Mouse (Mus musculus) heart, adult 9 months (tissue): ENCODE data around the gene Zfp334.

Experiments used
- DNase-seq, 2 experiments: peaks; one replicate each; pipeline ENCODE4 v3.0.0; 2022; ENCODE audit warnings: low spot score in 2 of 2

Gene Zfp334

DNA sequence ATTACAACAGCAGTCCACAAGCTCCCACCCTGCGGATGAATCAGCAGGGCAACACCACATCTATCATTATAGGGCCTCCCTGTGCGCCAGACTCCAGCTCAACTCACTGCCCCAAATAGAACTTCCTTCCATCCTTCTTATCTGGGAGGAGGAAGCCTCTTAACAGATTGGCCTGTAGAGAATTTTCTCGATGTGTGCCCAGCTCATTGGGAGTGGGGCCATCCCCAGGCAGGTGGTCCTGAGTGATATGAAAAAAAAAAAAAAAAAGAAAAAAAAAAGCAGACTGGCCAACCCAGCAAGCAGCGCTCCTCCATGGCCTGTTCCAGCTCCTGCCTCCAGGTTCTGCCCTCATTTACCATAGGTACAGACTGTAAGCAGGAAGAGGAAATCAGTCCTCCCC lies 12.1 kb downstream of the Zfp334 start:
- no peak for DNase-seq

DNA sequence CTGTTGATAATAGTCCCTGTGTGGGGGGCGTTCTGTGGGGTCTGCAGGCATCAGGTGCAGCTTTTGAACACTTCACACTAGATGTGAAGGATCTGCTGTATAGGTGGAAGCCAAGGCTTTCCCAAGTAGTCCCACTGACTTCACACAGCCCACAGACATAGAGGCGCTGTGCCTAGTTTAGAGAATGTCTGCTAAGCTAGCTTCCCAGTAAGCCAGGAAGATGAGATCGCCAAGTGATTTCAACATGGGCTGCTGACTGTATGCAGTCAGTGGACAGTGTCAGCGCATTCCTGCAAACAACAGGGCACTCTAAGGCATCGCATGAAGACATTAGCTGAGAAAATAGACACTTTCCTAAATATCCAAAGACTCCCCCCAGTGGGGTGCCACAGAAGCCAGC lies 12.6 kb downstream of the Zfp334 start:
- DNase-seq: no peak

DNA sequence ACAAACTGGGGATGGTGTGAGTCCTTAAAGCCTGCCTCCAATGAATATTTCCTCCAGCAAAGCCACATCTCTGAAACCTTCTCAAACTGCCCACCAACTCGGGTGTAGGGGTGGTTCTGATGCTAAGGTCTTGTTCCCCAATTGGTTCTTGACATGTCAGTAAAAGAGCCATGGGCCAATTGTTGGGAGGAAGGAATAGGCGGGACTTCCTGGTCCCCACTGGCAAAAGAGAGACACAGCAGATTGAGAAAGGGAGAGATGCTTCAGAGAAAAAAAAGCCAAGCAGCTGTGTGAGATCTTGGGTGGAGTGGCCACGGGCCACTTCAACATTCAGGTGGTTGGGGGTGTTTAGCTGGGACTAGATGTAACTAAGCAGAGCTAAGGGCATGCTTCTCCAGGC lies 17.0 kb downstream of the Zfp334 start:
- DNase-seq: no peak

DNA sequence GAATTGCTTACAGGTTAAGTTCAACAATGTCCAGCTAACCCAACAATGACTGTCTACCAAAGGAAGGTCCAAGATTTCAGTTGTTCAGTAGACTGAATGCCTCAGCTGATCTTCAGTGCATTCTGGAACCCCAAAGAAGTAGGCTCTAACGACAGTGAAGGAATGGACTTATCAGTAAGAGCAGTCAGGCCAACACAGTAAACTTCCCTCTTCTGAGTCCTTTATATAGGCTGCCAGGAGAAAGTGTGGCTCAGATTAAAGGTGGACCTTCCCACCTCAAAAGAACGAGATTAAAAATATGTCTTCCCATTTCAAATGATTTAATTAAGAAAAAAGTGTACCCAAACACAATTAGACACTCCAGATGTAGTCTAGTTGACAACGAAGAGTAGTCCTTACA lies 17.7 kb downstream of the Zfp334 start:
- no peak for DNase-seq

DNA sequence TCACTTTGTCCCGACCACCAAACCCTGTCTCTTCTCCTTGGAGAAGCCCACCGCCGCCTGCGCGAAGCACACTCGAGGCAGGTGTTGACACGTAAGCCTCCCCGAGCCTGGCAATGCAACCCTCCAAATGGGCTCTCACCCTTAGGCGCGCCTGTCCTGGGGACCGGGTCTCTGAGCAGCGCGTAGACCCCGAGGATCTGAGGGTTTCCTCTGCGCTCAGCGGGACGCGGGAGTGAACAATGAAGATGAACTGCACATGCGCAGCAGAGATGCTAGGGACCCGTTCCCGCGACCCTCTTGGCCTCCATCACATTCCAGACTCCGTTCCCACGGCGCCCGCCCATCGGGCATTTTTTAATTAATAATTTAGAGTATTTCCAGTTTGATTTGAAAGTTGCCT lies 19.6 kb downstream of the Zfp334 start, which contains the start of gene Zfp663:
Gene Zfp663, minus strand, starts transcription at position 234 of the 400 bp plus-strand sequence.
- no peak for DNase-seq

DNA sequence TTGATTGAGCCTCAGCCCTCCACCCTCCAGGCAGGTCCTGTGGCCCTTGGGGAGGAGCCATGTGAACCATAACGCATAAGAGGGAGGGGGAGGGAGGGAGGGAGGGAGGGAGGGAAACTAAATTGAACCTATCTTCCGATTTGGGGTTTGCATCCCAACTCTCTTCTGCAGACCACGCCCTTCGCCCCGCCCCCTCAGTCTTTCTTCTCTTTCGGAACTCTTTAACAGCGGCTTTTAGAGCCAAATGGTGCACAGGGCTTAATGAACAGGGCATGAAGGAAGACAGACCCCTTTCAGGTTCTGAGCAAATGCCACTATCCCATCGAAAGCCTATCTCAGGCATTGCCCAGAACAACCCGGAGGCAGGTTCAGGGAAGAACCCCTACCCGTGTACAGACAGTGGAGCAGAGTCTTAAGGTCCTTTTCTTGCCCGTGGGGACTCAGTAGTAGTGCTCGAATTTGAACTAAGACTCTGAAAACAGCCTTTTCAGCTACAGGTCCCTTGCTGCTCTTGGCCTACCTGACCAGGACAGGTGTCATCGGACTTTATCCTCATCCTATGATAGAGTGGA lies 20.1 kb downstream of the Zfp334 start:
- DNase-seq: no peak

DNA sequence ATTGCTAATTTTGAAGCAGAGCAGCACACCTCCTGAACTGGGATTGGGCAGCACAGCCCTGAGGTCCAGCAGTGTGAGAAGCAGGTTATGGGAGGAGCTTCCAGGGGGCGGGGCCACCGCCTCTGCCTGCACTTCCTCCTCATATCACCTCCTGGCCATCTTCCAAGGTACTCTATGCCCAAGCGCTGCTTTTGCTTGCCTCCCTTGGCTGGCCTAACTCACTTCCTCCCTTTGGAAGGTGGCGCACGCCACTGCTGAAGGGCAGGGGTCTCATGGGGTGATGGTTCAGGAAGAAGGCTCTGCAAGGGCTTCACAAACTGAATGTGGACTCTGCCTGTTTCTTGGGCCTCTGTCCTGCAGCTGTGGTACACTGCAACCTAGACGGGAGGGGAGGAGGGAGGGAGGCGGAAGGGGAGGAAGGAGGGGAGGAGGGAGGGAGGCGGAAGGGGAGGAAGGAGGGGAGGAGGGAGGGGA lies 21.0 kb downstream of the Zfp334 start:
- peak in 1 of 2 experiments; percentile 9 for DNase-seq

DNA sequence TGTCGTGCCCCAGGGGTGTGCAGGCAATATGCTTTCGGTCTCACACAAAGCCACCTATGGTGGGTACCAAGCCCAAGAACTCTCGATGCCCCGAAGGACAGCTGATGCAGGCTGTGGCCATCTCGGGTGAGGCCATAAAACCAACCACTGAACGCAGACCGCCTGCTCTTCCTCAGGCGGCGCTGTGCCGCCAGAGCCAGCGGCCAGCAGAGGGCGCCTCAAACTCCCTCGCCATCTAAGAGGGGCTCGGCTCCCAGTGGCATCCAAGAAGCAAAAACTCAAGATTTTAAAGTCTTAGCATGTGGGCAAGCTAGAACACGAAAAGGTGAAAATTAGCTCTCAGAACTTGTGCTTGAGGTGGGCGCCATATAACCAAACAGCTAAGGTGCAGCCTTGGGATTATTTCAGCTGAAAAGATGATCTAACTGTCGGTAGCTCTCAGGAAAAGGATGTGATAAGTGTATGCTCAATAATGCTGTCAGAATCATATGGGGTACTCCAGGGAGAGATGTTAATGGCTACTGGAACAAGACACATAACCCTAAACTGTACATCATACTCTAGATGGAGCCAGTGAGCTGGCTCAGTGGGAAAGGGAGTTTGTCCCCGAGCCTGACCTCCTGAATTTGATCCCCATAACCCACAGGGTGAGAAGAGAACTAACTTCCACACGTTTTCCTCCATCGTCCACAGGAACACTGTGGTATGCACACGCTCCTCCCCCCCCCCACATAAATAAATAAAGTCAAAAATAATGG lies 23.5 kb downstream of the Zfp334 start:
- DNase-seq: peak in 1 of 2 experiments; percentile 6

DNA sequence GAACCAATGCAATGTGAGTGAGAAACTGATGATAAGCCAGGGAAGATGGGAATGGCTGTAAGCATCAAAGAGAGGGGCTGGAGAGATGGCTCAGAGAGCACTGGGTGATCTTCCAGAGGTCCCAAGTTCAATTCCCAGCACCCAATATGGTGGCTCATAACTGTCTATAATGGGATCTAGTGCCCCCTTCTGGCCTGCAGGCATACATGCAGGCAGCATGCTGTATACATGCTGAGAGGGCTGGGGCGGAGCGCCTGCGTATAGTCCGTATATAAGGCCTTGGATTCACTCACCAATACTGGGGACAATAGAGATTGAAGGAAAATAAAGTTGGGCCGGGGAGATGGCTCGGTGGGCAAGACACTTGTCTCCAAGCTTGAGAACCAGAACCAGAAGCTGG lies 24.8 kb downstream of the Zfp334 start:
- DNase-seq: no peak

DNA sequence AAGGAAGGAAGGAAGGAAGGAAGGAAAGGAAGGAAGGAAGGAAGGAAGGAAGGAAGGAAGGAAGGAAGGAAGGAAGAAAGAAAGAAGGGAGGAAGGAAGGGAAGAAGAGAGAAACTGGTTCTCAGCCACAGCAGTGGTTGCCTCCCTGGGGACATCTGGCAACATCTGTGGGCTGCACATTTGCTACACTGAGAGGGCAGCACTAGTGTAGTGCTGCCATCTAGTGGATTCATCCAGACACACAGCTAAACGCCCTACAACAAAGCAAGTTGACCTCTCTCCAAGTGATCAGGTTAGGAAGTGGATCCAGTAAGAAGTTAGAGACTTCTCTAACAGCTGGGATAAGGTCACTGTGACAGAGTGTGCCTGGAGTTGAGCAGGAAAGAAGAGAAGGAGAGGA lies 27.2 kb downstream of the Zfp334 start:
- DNase-seq: peak; percentile 12 to 47

DNA sequence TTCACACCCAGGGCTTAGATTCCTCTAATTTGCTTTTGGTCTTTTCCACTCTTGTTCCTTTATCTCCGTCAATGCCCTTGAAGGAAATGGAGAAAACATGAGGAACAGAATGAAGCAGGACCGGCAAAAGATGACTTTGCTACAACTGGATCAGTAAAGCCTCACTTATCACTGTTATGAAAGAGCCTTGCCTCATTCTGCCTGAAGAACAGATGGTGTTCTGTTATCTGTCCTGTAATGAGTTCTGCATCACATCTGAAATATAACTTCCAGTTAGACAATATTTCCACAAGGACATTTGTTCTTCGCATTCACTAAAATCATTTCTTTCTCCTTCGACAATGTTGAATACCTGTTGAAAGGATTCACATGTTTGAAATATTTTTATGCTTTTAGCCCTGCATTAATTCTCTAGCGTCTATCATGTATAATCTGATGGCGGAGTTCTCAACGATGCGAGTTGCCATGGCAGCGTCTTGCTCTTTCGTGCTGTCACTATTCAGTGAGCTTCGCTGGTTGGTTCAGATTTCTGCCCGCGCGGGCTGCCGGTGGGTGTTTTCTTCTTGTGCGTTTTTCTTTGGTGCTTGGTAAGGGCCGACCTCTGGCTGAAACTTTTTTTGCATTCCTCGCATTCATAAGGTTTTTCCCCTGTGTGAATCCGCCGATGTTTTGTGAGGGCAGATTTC lies 36.1 kb downstream of the Zfp334 start:
- no peak for DNase-seq

DNA sequence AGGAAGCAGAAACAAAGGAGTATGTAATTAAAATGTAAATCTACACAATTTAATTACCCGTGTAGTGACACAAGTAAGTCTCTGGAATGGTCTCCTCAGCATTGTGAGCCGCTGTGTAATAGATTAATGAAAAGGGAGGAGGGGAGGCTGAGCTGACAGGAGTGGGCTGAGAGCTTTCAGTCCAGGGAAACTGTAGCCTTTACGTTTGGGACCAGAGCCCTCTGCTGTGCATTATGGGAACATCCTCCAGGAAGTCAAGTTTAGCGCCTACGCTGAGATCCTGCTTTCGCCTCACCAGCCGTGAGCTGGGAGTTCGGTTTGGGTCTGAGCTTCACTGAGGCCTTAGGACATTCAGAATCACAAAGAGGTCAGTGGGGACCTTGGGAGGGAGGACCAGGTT lies 38.6 kb downstream of the Zfp334 start:
- DNase-seq: no peak

DNA sequence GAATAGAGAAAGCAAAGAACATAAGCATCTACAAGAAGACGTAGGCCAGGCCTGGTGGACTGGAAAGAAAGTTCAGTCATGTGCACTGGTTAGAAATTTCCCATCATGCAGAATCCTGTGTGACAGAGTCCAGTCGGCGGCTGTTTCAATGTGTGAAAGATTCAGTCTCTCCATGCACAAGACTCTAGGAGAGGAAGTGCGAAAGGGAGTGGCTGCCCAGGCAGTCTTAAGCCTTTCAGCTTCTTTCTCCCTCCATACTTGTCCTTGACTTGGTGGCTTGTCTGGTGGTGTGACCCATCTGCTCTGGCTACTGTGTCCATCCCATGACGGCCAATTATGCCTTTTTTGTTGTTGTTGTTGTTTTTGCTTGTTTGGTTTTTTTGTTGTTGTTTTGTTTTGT lies 41.9 kb downstream of the Zfp334 start:
- no peak for DNase-seq

DNA sequence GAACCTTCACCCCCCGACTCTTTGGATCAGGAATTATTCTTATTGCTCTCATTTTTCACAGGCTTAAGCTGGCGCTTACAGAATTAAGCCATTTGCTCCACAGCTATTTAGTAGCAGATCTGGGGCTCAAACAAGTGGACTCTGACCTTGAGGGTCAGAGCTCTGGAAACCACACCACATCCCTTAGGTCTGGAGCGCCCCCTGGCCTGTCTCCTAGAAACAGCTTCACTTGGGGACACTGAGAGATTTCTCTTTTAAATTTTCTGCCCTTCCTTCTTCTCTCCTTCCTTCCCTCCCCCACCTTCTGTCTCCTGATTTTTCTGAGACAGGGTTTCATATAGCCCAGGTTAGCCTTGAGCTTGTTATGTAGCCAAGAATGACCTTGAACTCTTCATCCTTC lies 50.9 kb downstream of the Zfp334 start:
- no peak for DNase-seq

DNA sequence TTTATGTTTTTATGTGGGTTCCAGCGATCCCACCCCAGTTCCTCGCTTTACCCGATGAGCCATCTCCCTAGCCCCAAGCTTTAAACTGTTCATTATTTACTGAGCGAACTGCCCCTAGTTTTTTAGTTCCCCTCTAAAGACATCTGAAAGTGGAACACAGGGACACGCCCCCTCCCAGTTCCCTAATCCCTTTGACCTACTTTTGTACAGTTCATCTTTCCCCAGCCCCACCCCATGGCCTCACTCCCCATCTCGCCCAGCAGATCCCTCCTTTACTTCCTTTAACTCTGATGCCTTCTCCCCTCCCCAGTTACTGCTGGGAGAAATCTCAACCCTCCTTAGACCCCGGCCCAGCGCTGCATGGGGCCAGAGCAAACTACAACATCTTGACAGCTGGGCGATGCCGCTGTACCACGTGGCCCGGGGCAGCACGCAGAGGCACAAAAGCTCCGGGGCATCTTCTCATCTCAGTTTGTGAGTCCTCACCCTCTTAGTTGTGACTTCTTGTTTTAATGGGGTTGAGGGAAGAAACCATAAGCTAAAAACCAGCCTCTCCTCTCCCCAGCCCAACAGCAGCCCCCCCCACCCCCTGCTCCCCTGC lies 55.3 kb downstream of the Zfp334 start:
- DNase-seq: no peak

DNA sequence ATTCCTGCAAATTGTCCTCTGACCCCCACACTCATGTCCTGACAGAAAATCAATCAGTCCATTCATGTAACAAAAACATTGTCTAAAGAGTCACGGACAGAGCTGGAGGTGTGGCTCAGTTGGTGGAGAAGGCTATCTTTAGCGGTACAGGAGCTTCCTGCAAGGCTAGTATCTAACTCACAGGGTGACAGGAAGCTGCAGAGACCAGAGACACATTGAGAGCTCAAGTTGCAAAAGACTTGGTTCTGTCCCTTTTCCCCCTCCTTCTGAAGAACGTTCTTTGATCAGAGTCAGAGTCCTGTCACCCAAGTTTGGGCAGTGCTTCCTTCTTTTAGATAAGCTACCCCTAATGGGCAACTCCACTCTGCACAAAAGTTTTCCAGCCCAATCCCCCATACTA lies 58.4 kb downstream of the Zfp334 start:
- no peak for DNase-seq

DNA sequence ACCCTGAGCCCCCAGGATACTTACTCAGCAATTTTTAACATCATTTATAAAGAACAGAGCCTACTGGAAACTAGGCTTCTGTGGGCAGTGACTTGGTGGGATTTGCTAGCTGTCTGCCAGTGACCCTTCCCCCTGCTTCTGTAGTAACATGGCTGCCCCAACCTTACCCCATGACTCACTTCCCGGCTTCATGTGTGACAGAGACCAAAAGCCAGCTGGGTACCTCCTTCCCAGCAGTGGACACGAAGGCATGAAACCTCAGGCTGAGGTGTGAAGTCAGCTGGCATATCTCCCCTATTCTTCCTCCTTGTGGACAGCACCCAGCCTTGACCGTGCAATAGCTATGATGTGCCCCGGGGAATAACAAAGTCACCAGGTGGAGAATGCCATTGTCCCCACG lies 59.3 kb downstream of the Zfp334 start:
- DNase-seq: no peak

DNA sequence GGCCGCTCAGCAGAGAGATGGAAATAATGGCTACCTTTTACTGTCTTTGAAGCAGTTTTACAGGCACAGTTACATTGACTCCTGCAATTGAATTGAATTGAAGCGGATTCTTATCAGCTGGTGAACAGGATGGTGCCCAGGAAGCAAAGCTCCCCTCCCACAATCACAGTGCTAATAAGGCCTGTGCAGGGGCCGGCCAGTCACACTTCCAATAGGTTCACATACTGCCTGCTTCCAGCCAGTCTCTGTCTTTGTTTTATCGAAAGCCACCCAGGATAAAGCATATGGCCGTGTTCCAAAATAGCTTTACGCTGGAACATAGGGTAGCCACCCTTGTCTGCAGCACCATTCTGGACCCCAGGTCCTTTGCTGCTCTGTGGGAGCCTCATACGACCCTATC lies 60.7 kb downstream of the Zfp334 start:
- no peak for DNase-seq

DNA sequence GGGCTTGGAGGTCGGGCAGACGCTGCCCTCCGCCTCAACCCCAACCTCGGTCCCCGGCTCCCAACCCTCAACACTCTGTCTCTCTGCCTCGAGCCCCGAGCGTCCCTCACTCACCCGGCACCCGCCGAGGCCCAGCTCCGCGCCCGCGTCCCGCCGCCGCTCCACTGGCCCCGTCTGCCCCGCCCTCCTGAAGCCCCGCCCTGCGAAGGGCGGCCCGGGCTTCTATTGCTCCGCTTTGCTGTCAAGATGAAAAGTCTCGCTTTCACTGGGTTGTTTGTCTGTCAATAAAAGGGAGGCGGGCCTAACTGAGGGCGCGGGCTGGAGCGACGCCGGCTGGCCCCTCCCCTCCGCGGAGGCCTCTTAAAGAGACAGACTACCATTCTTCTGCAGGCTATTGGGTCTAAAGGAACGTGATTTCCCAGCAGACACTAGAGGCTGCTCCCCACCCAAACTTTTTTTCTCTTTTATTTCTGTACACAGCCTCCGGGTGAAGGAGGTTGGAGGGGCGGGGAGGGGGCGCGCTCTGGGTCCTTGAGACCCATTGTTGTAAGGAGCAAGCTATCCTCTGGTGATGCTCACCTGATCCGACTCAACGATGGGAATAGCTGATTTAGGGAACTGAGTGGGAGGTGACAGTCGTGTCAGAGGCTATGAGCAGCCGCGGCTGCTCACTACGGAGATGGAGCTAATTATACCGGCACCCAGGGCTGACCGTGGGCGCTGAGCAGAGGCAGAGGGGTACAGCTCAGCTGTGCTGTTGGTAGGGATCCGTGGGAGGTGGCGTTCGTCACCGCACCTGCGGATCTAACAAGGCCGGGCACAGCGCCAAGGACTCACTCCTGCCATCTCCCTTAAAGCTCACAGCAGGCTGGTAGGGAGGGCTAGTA lies 61.5 kb downstream of the Zfp334 start, which contains the start of gene Elmo2:
Gene Elmo2, minus strand, starts transcription at position 176 of the 887 bp plus-strand sequence.
- peak; percentile 98 to 99 for DNase-seq

DNA sequence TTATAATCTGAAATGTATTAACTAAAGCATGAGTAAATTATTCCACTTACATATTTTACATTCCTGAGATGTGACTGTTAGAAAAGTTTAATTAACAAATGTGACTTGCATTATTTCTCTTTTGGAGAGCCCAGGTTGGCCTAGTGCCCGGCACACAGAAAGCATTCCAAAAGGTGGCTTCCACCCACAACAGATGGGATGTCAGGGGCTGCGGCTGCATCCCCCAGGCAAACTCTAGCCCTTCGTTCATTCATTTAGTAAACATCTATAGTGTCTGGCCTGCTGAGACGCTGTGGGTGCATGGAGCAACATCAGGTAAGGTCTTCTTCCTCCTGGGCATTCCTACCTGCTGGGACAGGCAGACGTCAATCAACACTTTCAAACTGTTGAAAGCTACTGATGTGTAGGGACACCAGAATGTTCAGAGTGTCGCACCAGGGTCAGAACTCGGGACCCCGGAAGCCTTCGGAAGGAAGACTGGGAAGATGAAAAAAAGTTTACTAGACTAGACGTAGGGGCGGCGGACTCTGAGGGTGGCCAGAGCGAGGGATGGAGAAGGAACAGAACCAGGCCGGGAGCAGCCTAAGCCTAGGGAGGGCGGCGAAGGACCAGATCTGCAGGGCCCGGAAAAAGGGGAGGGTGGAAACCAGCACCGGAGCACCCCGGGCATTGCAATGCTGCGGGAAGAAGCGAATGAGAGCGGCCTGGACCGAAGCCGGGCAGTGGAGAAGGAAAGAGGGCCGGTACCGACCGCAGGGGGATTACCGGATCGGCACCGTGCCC lies 62.3 kb downstream of the Zfp334 start:
- DNase-seq: no peak
